Mouse (Mus musculus) ES-E14 (cell line): Measurements from ENCODE around the gene Cebpb. TPM values are rescaled to one million over a fixed set of nuclear protein-coding genes. Genes with fewer than 3 reads are reported as not detected.

Source experiments
- DNase-seq: peaks from one replicate; pipeline ENCODE4 v3.0.0-alpha.2; 2013; ENCODE audit warnings: low read depth, low spot score
- H3K27ac ChIP-seq: 2 replicates; pipeline ENCODE4 v1.5.1; 2012; ENCODE audit warnings: low read depth, mild to moderate bottlenecking, low read length, moderate library complexity, mixed read lengths; ENCODE audit not compliant: poor library complexity, insufficient read depth, severe bottlenecking
- H3K36me3 ChIP-seq: 2 replicates; pipeline ENCODE4 v1.6.1; 2012; ENCODE audit warnings: mild to moderate bottlenecking, low read length, moderate library complexity, mixed read lengths; ENCODE audit not compliant: control insufficient read depth, poor library complexity, insufficient read depth, severe bottlenecking
- H3K4me1 ChIP-seq, 2 experiments: fragments of 150-350 bp in 1 of 2; sonication (generic) in 1 of 2; 2 replicates each; pipeline ENCODE4 v1.6.1; 2012; ENCODE audit warnings: low read length in 2 of 2, mild to moderate bottlenecking in 1 of 2, mixed read lengths in 1 of 2; ENCODE audit not compliant: control insufficient read depth in 2 of 2, insufficient read depth in 2 of 2, poor library complexity in 1 of 2
- H3K4me3 ChIP-seq, 2 experiments: fragments of 150-350 bp in 1 of 2; sonication (generic) in 1 of 2; 2 replicates each; pipeline ENCODE4 v1.5.1; 2012; ENCODE audit warnings: low read length in 2 of 2, low read depth in 1 of 2, mild to moderate bottlenecking in 1 of 2, mixed read lengths in 1 of 2; ENCODE audit not compliant: insufficient read depth in 1 of 2, poor library complexity in 1 of 2, severe bottlenecking in 1 of 2
- H3K9ac ChIP-seq: 2 replicates; pipeline ENCODE4 v1.6.1; 2012; ENCODE audit warnings: low read depth, mild to moderate bottlenecking, low read length, mixed read lengths; ENCODE audit not compliant: poor library complexity, insufficient read depth, severe bottlenecking
- H3K9me3 ChIP-seq: fragments of 150-350 bp; sonication (generic); 2 replicates; pipeline ENCODE4 v1.6.1; 2012; ENCODE audit warnings: low read depth, mild to moderate bottlenecking, low read length; ENCODE audit not compliant: control insufficient read depth, insufficient read depth
- CHD2 ChIP-seq: IDR thresholded peaks from 2 replicates; pipeline ENCODE4 v1.6.1; 2014; ENCODE audit warnings: mild to moderate bottlenecking, low read depth, low read length, inconsistent platforms
- HCFC1 ChIP-seq: IDR thresholded peaks from 2 replicates; pipeline ENCODE4 v1.6.1; 2012; ENCODE audit warnings: low read length, inconsistent platforms, borderline replicate concordance; ENCODE audit not compliant: insufficient read depth
- MAFK ChIP-seq: IDR thresholded peaks from 2 replicates; pipeline ENCODE4 v1.6.1; 2014; ENCODE audit warnings: mild to moderate bottlenecking, low read depth, low read length, inconsistent platforms; ENCODE audit not compliant: insufficient read depth
- ZC3H11A ChIP-seq: IDR thresholded peaks from 2 replicates; pipeline ENCODE4 v1.6.1; 2012; ENCODE audit warnings: low read depth, mild to moderate bottlenecking, inconsistent platforms, low read length, borderline replicate concordance
- ZNF384 ChIP-seq: IDR thresholded peaks from 2 replicates; pipeline ENCODE4 v1.6.1; 2012; ENCODE audit warnings: low read depth, low read length, inconsistent platforms
- in situ Hi-C, 2 experiments: fragments of 600-800 bp; cut with MboI; formaldehyde crosslinking; loops; one replicate each; pipeline ENCODE4 v1.15.1; 2025; ENCODE audit warnings: low sequenced_read_pairs in 2 of 2, inconsistent platforms in 1 of 2; ENCODE audit not compliant: unreplicated experiment in 2 of 2
- total RNA-seq: library from RNA; depleted of rRNA; stranded (reverse); fragments of 300-350 nt; gene quantifications from 2 replicates; pipeline ENCODE4 v1.2.3, GENCODE M21; 2012

The Cebpb gene
- total RNA-seq, 1 experiment: 9.1 TPM

DNA sequence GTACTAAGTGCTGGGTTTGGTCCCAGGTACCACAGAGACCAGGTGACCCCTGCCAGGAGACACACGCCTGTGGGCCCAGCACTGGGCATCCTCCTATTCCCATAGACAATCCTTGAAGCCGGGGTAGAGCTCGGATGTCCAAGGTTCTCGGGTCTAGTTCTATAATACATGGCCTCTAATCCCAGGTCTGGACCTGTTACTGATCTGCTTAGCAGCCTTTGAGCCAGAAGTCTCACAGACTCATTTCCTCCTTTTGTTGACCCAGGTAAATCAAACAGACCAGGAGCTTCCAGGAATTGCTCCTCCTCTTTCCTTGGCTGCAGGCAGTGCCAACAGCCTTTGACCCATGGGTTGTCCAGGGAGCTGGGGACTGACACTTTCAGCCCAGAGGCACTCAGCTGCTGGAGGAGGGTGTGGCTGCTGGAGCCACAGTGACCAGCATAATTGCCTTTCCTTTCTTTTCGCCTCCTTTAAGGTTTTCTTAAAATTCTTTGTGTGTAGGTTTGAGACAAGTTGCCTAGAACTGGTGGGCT is 17.5 kb upstream of the Cebpb start:
- no peak for DNase-seq
- Histone ChIP-seq H3K27ac (no peak overlapping the region), H3K4me3 (no peak overlapping the region), H3K36me3 (no peaks in the 10 kb centered on the region), H3K9me3 (no peaks in the 10 kb centered on the region), H3K4me1 (peaks cover 2 to 17% of the 10 kb centered on the region in 2 experiments; a peak in 3 of 4 replicates), H3K9ac (no peak overlapping the region)
- TF ChIP-seq ZNF384 (no peak), CHD2 (no peak), MAFK (no peak), ZC3H11A (no peak), HCFC1 (no peak)
- in situ Hi-C loops: loop anchor here in 1 of 2 experiments (10.0 kb wide), 1 partner anchor 136 kb away; the partner anchor contains the start of gene Snai1

DNA sequence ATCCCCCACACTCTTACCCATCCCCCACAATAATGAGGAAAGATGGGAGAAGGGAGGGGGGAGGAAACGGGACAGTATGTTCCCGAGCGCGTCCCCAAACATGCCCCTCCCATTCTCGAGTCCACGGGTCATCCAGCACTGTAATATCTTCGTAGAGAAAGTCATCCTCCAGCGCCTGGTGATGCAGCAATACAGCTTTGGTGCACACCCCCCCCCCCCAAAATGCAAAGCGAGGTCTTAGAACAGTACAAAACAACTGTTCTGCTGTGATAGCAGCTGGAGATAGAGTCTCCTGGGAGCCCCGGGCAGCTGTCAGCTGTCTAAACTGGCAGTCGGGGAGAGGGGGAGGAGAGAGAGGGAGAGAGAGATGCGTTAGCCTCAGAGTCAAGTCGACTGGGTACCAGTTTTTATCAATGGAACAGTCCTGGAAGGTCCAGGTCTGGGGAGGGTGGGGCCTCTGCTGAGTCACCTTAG is 16.5 kb upstream of the Cebpb start:
- Histone ChIP-seq H3K4me1 (peaks cover 2 to 17% of the 10 kb centered on the region in 2 experiments; a peak in 3 of 4 replicates), H3K9me3 (no peaks in the 10 kb centered on the region), H3K36me3 (no peaks in the 10 kb centered on the region), H3K4me3 (no peak overlapping the region), H3K27ac (no peak overlapping the region; the same call in 1 of the 2 replicates), H3K9ac (no peak overlapping the region)
- in situ Hi-C loops: loop anchor here in 1 of 2 experiments (10.0 kb wide), 1 partner anchor 137 kb away; the partner anchor contains the start of gene Snai1
- TF ChIP-seq HCFC1 (no peak), ZNF384 (no peak), CHD2 (no peak), MAFK (no peak), ZC3H11A (no peak)
- DNase-seq: no peak

DNA sequence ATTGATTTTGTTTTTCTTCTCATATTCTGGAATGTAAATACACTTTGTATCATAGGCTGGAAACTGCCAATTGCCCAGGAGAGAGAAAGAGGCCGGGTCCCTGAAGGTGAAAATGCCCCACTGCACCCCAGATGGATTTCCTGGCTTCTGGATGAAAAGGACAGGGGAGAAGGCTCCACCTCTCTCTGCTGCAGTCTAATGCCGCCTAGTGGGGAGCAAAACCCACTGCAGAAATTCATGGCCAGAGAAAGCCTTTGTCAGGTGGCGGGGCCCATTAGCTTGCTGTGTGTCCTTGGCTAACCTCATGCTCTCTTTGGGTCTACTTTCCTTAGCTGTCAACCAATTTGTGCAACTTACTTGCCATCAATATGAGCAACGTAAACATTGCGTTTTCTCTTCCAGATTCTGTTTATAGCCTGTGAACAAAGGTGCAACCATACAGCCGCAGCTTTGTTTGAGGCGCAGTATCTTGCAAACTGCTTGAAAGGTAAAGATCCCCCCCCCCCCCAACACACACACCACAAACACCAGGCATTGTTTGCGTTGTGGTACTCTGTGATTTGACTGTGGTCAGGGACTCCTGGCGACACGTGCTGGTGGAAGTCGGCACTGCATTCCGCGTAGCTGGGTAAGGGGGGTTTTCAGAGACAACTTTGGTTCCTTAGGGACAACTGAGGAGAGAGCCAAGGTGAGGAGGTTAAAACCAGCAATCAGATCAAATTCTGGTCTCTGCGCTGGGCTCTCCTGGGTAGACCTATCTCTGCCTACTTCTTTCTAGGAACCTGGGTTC is 13.4 kb upstream of the Cebpb start:
- Histone ChIP-seq H3K9me3 (no peaks in the 10 kb centered on the region), H3K36me3 (no peaks in the 10 kb centered on the region), H3K27ac (no peak overlapping the region), H3K4me3 (no peak overlapping the region), H3K4me1 (peaks cover 2 to 17% of the 10 kb centered on the region in 2 experiments; a peak in 3 of 4 replicates), H3K9ac (no peak overlapping the region)
- no peak for DNase-seq
- in situ Hi-C loops: loop anchor here in 1 of 2 experiments (10.0 kb wide), 1 partner anchor 141 kb away; the partner anchor contains the start of gene Snai1
- TF ChIP-seq CHD2: no peak
- no peak for TF ChIP-seq MAFK
- no peak for TF ChIP-seq HCFC1
- 0 out of 2 replicates have a peak, but pooled peaks have one; percentile 11 for TF ChIP-seq ZC3H11A
- TF ChIP-seq ZNF384: no peak

DNA sequence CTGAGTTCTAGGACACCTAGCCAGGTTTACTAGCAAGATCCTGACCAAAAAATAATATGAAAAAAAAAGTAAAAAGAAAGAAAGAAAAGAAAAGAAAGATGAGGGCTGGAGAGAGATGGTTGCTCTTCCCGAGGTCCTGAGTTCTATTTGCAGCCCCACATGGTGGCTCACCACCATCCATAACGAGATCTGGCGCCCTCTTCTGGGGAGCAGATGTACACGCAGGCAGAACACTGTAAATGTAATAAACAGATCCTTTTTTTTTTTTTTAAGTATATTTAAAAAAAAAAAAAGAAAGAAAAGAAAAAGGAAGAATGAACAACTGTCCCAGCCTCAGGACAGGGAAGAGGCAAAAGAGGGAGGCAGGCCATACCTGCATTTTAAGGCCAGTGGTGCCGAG is 10.1 kb upstream of the Cebpb start:
- DNase-seq: no peak
- in situ Hi-C loops: loop anchor here in 1 of 2 experiments (10.0 kb wide), 1 partner anchor 144 kb away; the partner anchor contains the start of gene Snai1
- no peaks in the 10 kb centered on the region for H3K9me3 ChIP-seq
- no peak for TF ChIP-seq CHD2
- TF ChIP-seq ZNF384: peak; percentile 73
- no peak for TF ChIP-seq ZC3H11A
- no peak for TF ChIP-seq HCFC1
- TF ChIP-seq MAFK: no peak
- peaks cover 2% of the 10 kb centered on the region in 2 experiments; a peak in 2 of 4 replicates for H3K4me1 ChIP-seq
- H3K27ac ChIP-seq: no peak overlapping the region
- H3K4me3 ChIP-seq: no peak overlapping the region
- no peaks in the 10 kb centered on the region for H3K36me3 ChIP-seq
- no peak overlapping the region for H3K9ac ChIP-seq
